Mouse (Mus musculus): ENCODE results near the gene Sergef.

GRCm38 (mm10) chr7:46471054-46471737, 168.4 kb downstream of the Sergef start:
- TF ChIP-seq CTCF (IDR thresholded peaks at IDR 0.05; ENCODE audit: low read depth) (no peak), EP300 (IDR thresholded peaks at IDR 0.05; ENCODE audit: low read depth) (no peak)
